Mouse (Mus musculus): ENCODE results near the gene Glra1. TPM values are rescaled to one million over a fixed set of nuclear protein-coding genes. Genes with fewer than 3 reads are reported as not detected.
A peak's percentile ranks its signal among the peaks of the same experiment; 100 is the strongest.

Gene Glra1
- polyA plus RNA-seq, 1 experiment from 2014 or later = 0.44 TPM

- Histone ChIP-seq H3K4me3 (ENCODE audit: low read depth, low read length) (no peak overlapping the region), H3K27me3 (ENCODE audit: control insufficient read depth, insufficient read depth, low read depth, low read length) (no peaks in the 10 kb centered on the region), H3K36me3 (ENCODE audit: control insufficient read depth, insufficient read depth, low read length) (peaks cover 37% of the 10 kb centered on the region), H3K9me3 (replicated peaks; ENCODE audit: control insufficient read depth, low read length, poor library complexity, severe bottlenecking) (no peaks in the 10 kb centered on the region), H3K27ac (ENCODE audit: low read length) (no peak overlapping the region), H3K4me2 (ENCODE audit: low read length) (no peak overlapping the region), H3K4me1 (ENCODE audit: control insufficient read depth, insufficient read depth, low read length) (no peaks in the 10 kb centered on the region), H3K9ac (ENCODE audit: low read depth, low read length) (no peak overlapping the region)
- WGBS = 65% methylated on average over 5 of the region's 5 CpGs
- peak; percentile 77 for ATAC-seq
These were observed 110.1 kb downstream of the Glra1 start for GRCm38 (mm10) chr11:55497885-55498284.

DNA sequence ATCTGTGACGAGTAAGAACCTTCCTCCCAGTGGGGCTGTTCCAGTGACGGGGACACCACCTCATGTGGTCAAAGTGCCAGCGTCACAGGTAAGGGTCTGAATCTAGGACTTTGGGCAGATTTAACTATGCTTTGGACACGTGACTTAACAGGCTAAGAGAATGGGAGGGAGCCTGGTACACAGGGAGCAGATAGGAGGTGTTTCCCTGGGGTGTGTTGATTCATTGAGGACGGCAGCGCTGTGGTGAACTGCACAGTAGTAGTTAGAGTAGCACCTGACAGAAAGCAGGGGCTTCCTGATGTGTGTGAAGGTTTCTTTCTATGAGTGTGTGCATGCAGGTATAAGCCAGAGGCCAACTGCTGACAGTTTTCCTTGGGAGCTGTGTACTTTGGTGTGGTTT, 111.8 kb downstream of the Glra1 start:
- Histone ChIP-seq H3K9ac (ENCODE audit: low read depth, low read length) (no peak overlapping the region), H3K27me3 (ENCODE audit: control insufficient read depth, insufficient read depth, low read depth, low read length) (no peaks in the 10 kb centered on the region), H3K27ac (ENCODE audit: low read length) (no peak overlapping the region), H3K4me3 (ENCODE audit: low read depth, low read length) (no peak overlapping the region), H3K36me3 (ENCODE audit: control insufficient read depth, insufficient read depth, low read length) (peaks cover 50% of the 10 kb centered on the region), H3K4me2 (ENCODE audit: low read length) (no peak overlapping the region), H3K4me1 (ENCODE audit: control insufficient read depth, insufficient read depth, low read length) (no peaks in the 10 kb centered on the region), H3K9me3 (replicated peaks; ENCODE audit: control insufficient read depth, low read length, poor library complexity, severe bottlenecking) (no peaks in the 10 kb centered on the region)
- 93% methylated on average over 6 of the region's 6 CpGs for WGBS
- no peak for ATAC-seq

DNA sequence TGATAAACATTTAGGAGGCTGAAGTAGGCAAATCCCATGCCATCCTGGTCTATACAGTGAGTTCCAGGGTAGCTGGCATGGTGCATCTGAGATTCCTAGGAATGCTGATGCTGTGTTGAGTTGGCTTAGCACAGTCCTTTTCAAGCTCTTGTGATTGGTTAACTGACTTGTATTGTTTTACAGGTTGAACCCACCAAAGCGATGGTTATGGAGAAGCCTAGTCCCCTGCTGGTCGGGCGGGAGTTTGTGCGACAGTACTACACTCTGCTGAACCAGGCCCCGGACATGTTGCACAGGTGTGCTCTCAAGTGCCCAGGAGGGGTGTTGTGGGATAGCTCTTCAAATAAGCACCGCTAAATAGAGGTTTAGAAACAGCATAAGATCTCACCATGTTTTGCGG, 122.6 kb downstream of the Glra1 start:
- Histone ChIP-seq H3K27ac (ENCODE audit: low read length) (no peak overlapping the region), H3K4me2 (ENCODE audit: low read length) (no peak overlapping the region), H3K4me1 (ENCODE audit: control insufficient read depth, insufficient read depth, low read length) (peaks cover 3% of the 10 kb centered on the region; the same call in 1 of the 2 replicates), H3K36me3 (ENCODE audit: control insufficient read depth, insufficient read depth, low read length) (peaks cover 35% of the 10 kb centered on the region), H3K9ac (ENCODE audit: low read depth, low read length) (no peak overlapping the region), H3K4me3 (ENCODE audit: low read depth, low read length) (no peak overlapping the region), H3K27me3 (ENCODE audit: control insufficient read depth, insufficient read depth, low read depth, low read length) (no peaks in the 10 kb centered on the region), H3K9me3 (replicated peaks; ENCODE audit: control insufficient read depth, low read length, poor library complexity, severe bottlenecking) (no peaks in the 10 kb centered on the region)
- no peak for ATAC-seq
- WGBS = 97% methylated on average over 7 of the region's 7 CpGs

- Histone ChIP-seq H3K9me3 (replicated peaks; ENCODE audit: control insufficient read depth, low read length, poor library complexity, severe bottlenecking) (no peaks in the 10 kb centered on the region), H3K4me2 (ENCODE audit: low read length) (no peak overlapping the region), H3K27me3 (ENCODE audit: control insufficient read depth, insufficient read depth, low read depth, low read length) (no peaks in the 10 kb centered on the region), H3K4me3 (ENCODE audit: low read depth, low read length) (no peak overlapping the region), H3K4me1 (ENCODE audit: control insufficient read depth, insufficient read depth, low read length) (peaks cover 22% of the 10 kb centered on the region), H3K36me3 (ENCODE audit: control insufficient read depth, insufficient read depth, low read length) (no peaks in the 10 kb centered on the region), H3K27ac (ENCODE audit: low read length) (no peak overlapping the region), H3K9ac (ENCODE audit: low read depth, low read length) (no peak overlapping the region)
- no peak for ATAC-seq
- 95% methylated on average over 3 of the region's 3 CpGs for WGBS
These were observed 134.8 kb downstream of the Glra1 start for GRCm38 (mm10) chr11:55473219-55473618.

DNA sequence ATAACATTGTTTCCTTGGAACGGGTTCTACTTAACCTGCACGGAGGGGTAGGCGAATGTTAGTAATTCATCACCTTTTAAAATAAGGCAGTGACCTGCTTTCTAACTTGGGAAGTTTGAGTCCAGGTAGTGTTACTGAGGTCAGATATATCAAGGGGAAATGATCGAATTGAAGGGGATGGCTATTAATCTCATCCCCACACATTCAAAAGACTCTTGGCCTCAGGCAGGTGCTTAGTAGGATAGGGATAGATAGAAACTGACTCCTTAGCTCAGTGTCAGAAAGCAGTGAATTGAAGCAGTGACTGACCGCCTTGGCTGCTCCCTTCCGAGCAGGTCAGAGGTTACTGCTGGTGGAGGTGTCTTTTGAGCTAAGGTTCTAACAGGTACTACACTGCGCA, 136.5 kb downstream of the Glra1 start:
- Histone ChIP-seq H3K4me2 (ENCODE audit: low read length) (peak overlapping the region; percentile 86), H3K36me3 (ENCODE audit: control insufficient read depth, insufficient read depth, low read length) (no peaks in the 10 kb centered on the region), H3K4me1 (ENCODE audit: control insufficient read depth, insufficient read depth, low read length) (peaks cover 25% of the 10 kb centered on the region), H3K9me3 (replicated peaks; ENCODE audit: control insufficient read depth, low read length, poor library complexity, severe bottlenecking) (no peaks in the 10 kb centered on the region), H3K4me3 (ENCODE audit: low read depth, low read length) (peak overlapping the region; percentile 80; the same call in 1 of the 2 replicates), H3K27ac (ENCODE audit: low read length) (no peak overlapping the region), H3K9ac (ENCODE audit: low read depth, low read length) (no peak overlapping the region), H3K27me3 (ENCODE audit: control insufficient read depth, insufficient read depth, low read depth, low read length) (no peaks in the 10 kb centered on the region)
- ATAC-seq = no peak
- WGBS = 95% methylated on average over 7 of the region's 7 CpGs

- no peak for ATAC-seq
- Histone ChIP-seq H3K9me3 (replicated peaks; ENCODE audit: control insufficient read depth, low read length, poor library complexity, severe bottlenecking) (no peaks in the 10 kb centered on the region), H3K9ac (ENCODE audit: low read depth, low read length) (no peak overlapping the region), H3K4me2 (ENCODE audit: low read length) (peak overlapping the region; percentile 86), H3K36me3 (ENCODE audit: control insufficient read depth, insufficient read depth, low read length) (no peaks in the 10 kb centered on the region), H3K27me3 (ENCODE audit: control insufficient read depth, insufficient read depth, low read depth, low read length) (no peaks in the 10 kb centered on the region), H3K4me3 (ENCODE audit: low read depth, low read length) (peak overlapping the region; percentile 80), H3K27ac (ENCODE audit: low read length) (no peak overlapping the region), H3K4me1 (ENCODE audit: control insufficient read depth, insufficient read depth, low read length) (peaks cover 24% of the 10 kb centered on the region)
- 71% methylated on average over 8 of the region's 8 CpGs for WGBS
These were observed 137.2 kb downstream of the Glra1 start for GRCm38 (mm10) chr11:55470761-55471160.

- Histone ChIP-seq H3K27me3 (ENCODE audit: control insufficient read depth, insufficient read depth, low read depth, low read length) (no peaks in the 10 kb centered on the region), H3K36me3 (ENCODE audit: control insufficient read depth, insufficient read depth, low read length) (no peaks in the 10 kb centered on the region), H3K4me3 (ENCODE audit: low read depth, low read length) (peak overlapping the region; percentile 80), H3K9ac (ENCODE audit: low read depth, low read length) (peak overlapping the region; percentile 77), H3K27ac (ENCODE audit: low read length) (peak overlapping the region; percentile 89), H3K4me1 (ENCODE audit: control insufficient read depth, insufficient read depth, low read length) (peaks cover 22% of the 10 kb centered on the region), H3K9me3 (replicated peaks; ENCODE audit: control insufficient read depth, low read length, poor library complexity, severe bottlenecking) (no peaks in the 10 kb centered on the region), H3K4me2 (ENCODE audit: low read length) (peak overlapping the region; percentile 86)
- ATAC-seq = peak; percentile 41
- under 1% methylated on average over 46 of the region's 46 CpGs for WGBS
These were observed 137.9 kb downstream of the Glra1 start for GRCm38 (mm10) chr11:55469923-55470691.

GRCm38 (mm10) chr11:55469048-55469843, 138.8 kb downstream of the Glra1 start, which contains the start of gene G3bp1:
TSS of gene G3bp1 (plus strand) at chr11:55469685.
- peak within 1 kb of the TSS; percentile 80 for H3K4me3 ChIP-seq (ENCODE audit: low read depth, low read length)
- no peaks in the 10 kb centered on the region for H3K9me3 ChIP-seq (replicated peaks; ENCODE audit: control insufficient read depth, low read length, poor library complexity, severe bottlenecking)
- peaks cover 22% of the 10 kb centered on the region for H3K4me1 ChIP-seq (ENCODE audit: control insufficient read depth, insufficient read depth, low read length)
- peak; percentile 98 for ATAC-seq
- no peaks in the 10 kb centered on the region for H3K36me3 ChIP-seq (ENCODE audit: control insufficient read depth, insufficient read depth, low read length)
- H3K27ac ChIP-seq (ENCODE audit: low read length) = peak within 1 kb of the TSS; percentile 92
- H3K9ac ChIP-seq (ENCODE audit: low read depth, low read length) = peak within 1 kb of the TSS; percentile 77
- H3K27me3 ChIP-seq (ENCODE audit: control insufficient read depth, insufficient read depth, low read depth, low read length) = no peaks in the 10 kb centered on the region
- WGBS = under 1% methylated on average over 51 of the region's 57 CpGs
- H3K4me2 ChIP-seq (ENCODE audit: low read length) = peak within 1 kb of the TSS; percentile 90

DNA sequence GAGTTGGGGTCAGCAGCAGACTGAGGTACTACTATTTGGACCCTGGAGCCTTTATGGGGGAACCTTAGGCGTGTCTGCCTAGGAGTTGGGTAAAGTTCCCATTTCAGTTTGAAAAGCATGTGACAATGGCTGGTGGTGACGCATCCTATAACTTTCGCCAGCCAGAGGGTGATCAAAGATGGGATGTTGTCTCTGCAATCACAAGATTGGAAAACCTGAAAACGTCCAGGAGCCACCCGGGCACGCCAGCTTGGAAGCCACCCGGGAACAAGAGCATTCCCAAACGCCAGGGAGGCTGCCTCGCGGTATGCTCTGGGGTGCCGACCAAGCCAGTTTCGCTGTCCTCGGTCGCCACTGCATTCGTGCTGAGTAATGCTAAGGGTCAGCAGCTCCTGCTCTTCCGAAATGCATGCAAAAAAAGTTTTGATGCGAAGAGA, 139.4 kb downstream of the Glra1 start:
- Histone ChIP-seq H3K36me3 (ENCODE audit: control insufficient read depth, insufficient read depth, low read length) (no peaks in the 10 kb centered on the region), H3K9ac (ENCODE audit: low read depth, low read length) (peak overlapping the region; percentile 75), H3K27ac (ENCODE audit: low read length) (peak overlapping the region; percentile 92), H3K27me3 (ENCODE audit: control insufficient read depth, insufficient read depth, low read depth, low read length) (no peaks in the 10 kb centered on the region), H3K4me3 (ENCODE audit: low read depth, low read length) (peak overlapping the region; percentile 48), H3K9me3 (replicated peaks; ENCODE audit: control insufficient read depth, low read length, poor library complexity, severe bottlenecking) (no peaks in the 10 kb centered on the region), H3K4me2 (ENCODE audit: low read length) (peak overlapping the region; percentile 90), H3K4me1 (ENCODE audit: control insufficient read depth, insufficient read depth, low read length) (peaks cover 22% of the 10 kb centered on the region)
- WGBS = 1% methylated on average over 17 of the region's 17 CpGs
- 0 out of 2 replicates have a peak, but pooled peaks have one; percentile 9 for ATAC-seq
